8 mouse cellular contexts compared by ENCODE assay signal in the genomic region with DNA sequence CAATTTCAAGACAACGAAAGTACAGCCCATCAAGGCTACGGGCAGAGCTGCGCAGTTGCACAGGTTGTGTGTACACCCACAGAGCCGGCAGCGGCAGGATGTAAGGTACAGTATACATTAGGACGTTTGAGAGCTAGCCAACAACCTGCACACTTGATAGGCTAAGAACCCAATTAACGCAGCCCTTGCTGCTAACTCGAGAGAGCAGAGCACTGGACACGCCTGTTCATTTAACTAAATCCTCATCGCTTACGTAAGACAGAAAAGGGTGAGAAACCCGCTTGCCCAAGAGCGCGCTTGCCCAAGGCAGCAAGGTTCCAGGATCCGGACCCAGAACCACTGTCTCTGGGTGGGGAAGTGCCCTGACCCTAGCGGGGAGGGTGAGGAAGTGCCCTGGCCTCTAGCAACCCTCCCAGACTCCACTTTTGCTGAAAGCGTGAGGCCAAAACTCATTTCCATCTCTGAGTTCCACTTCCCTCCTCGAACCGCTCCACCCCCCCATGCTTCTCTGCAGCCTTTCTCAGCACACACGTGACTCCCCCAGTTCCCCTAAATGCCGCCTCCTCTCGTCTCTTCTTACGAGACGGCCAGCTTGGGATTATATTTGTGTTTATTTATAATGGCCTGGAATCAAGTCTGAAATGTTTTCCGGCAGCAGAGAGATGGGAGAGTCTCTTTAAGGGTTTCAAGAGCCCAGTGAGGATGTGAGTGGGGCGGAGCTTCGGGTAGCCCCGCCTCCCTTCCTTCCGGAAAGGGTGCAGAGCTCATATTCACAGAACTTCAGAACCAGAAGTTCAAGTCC. TPM values are rescaled to one million over a fixed set of nuclear protein-coding genes. Genes with fewer than 3 reads are reported as not detected.
DNase-seq lines count a peak whose midpoint lies in the region; ATAC-seq lines count a peak whose summit lies in the region.

No protein-coding gene starts in this region.

- peak; percentile 73 for ATAC-seq in megakaryocyte, adult 5-6 weeks (ENCODE audit: poor library complexity, severe bottlenecking)

- intact Hi-C loops in gastrocnemius, postnatal 14 days (cut with DNase I; ENCODE audit: low total_unique reads) = no loop called here

- DNase-seq in adrenal gland, adult 18-20 months (ENCODE audit: low spot score in 2 of 2) = peak; percentile 77 to 81
- peak; percentile 79 for DNase-seq in embryo, embryonic 11 days
- DNase-seq in gastrocnemius, postnatal 14 days = peak; percentile 79
- DNase-seq in induced T-regulatory cell, adult 2 months (ENCODE audit: low read depth) = peak; percentile 96
- peak; percentile 76 to 78 for DNase-seq in left cerebral cortex, adult 8-10 months (ENCODE audit: low spot score in 2 of 2)
- DNase-seq in right cerebral cortex, adult 18-20 months = peak; percentile 83
- DNase-seq in urinary bladder, postnatal 14 days (ENCODE audit: low spot score) = peak; percentile 89

RNA-seq across cellular contexts. Expression of gene Ptpn1, which starts 6.9 kb away (rescaled TPM):
- 10 to 100 TPM; 56.6 to 64.4 TPM for total RNA-seq in adrenal gland, adult 18-20 months (2021)
- total RNA-seq in gastrocnemius, postnatal 14 days (2021) = 10 to 100 TPM; 13.9 to 15.6 TPM
- 10 to 100 TPM; 40.0 to 54.9 (median 50.1) TPM for total RNA-seq in left cerebral cortex, adult 8-10 months (2022)
- total RNA-seq in megakaryocyte, adult 5-6 weeks (2015) = 49.1 and 54.8 TPM in 2 replicates
- 145 and 151 TPM in 2 replicates for total RNA-seq in megakaryocyte, adult 5-6 weeks (2017)

Comparison
In these comparisons a context has a peak if more than half of its experiments do, and no peak if none do; other contexts are left out.
1. Peak in every context shown above with its lines: DNase-seq and ATAC-seq.